Mouse (Mus musculus) midbrain, embryonic 10.5 days (tissue): ENCODE measurements around the gene Pef1. TPM values are rescaled to one million over a fixed set of nuclear protein-coding genes. Genes with fewer than 3 reads are reported as not detected.
A peak's percentile ranks its signal among the peaks of the same experiment; 100 is the strongest.

Experiments used
- DNase-seq: peaks from one replicate; pipeline ENCODE4 v3.0.0-alpha.2; 2017; ENCODE audit warnings: low spot score
- H3K27ac ChIP-seq: fragments of 300-500 bp; sonication (generic); replicated peaks from 2 replicates; pipeline ENCODE4 v1.5.1; 2016; ENCODE audit warnings: mild to moderate bottlenecking
- H3K27me3 ChIP-seq: fragments of 300-500 bp; sonication (generic); 2 replicates; pipeline ENCODE4 v1.6.1; 2016; ENCODE audit warnings: low read depth, mild to moderate bottlenecking; ENCODE audit not compliant: poor library complexity, severe bottlenecking
- H3K36me3 ChIP-seq: fragments of 300-500 bp; sonication (generic); 2 replicates; pipeline ENCODE4 v1.6.1; 2016; ENCODE audit warnings: mild to moderate bottlenecking, moderate library complexity
- H3K4me1 ChIP-seq: fragments of 300-500 bp; sonication (generic); 2 replicates; pipeline ENCODE4 v1.6.1; 2016
- H3K4me3 ChIP-seq: fragments of 300-500 bp; sonication (generic); 2 replicates; pipeline ENCODE4 v1.5.1; 2016; ENCODE audit warnings: mild to moderate bottlenecking, moderate library complexity
- H3K9me3 ChIP-seq: fragments of 300-500 bp; sonication (generic); replicated peaks from 2 replicates; pipeline ENCODE4 v1.6.1; 2016; ENCODE audit warnings: mild to moderate bottlenecking
- WGBS: fragments of 180-500 bp; shearing (Covaris S2); methylation state at CpG from one replicate; pipeline ENCODE4 v1.1.7; 2016; 5-methylcytosine and 5-hydroxymethylcytosine counted together
- polyA plus RNA-seq: library from polyadenylated mRNA; unstranded; fragments of >200 nt; fragmentation: Nextera tagmentation; extraction: Ambion mirVana; gene quantifications from 2 replicates; pipeline ENCODE4 v1.2.1, GENCODE M21; 2016

Gene Pef1
- polyA plus RNA-seq = 74.0 and 76.9 TPM in 2 replicates

DNA sequence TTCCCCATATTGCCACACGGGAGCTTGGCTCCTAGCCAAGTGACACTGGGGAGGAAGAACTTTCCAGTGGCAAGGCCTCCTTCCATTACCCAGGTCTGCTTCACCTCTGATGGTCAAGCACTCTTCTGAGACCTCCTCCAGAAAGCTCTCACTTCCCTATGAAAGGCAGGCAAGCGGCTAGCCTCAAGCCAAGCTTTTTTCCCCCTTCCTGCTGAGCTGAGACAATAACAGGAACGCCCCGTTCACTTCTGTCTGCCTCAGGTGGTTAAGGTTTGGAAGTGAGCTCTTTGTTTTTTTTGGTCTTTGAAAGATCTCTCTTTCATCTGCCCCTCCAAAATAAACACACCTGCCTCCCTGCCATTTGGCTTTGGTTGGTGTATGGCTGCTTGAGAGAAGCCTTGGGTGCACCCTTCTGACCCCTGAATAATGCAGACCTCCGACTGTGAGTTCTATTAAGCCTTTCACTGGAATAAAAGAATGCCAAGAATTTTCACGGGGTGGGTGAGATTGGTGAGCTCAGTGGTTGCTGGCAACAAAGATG lies at the start of gene Pef1:
Pef1 (plus strand) TSS at position 448 of the 541 bp plus-strand sequence.
- no peak for DNase-seq
- Histone ChIP-seq H3K27ac (no peak within 1 kb of the TSS), H3K4me3 (no peak within 1 kb of the TSS), H3K4me1 (peaks cover 31% of the 10 kb centered on the region), H3K9me3 (0 out of 2 replicates have a peak, but pooled peaks cover 5% of the 10 kb centered on the region), H3K36me3 (no peaks in the 10 kb centered on the region), H3K27me3 (no peaks in the 10 kb centered on the region)
- WGBS = 5% methylated on average over 6 of the region's 6 CpGs

DNA sequence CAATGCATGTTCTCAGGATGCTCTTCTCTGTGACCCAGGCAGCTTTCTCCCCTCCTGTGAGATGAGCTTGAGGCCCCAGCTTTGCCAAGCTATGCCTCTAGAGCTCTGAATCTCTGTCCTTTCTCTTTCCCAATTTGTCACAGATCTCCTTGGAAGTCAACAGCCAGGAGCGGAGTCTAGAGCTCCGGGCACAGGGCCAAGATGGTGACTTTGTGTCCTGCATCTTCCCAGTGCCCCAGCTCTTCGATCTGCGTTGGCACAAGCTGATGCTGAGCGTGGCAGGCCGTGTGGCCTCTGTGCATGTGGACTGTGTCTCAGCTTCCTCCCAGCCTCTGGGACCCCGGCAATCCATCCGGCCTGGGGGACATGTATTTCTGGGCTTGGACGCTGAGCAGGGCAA lies 49.2 kb upstream of the Pef1 start:
- Histone ChIP-seq H3K27ac (no peak overlapping the region), H3K9me3 (no peaks in the 10 kb centered on the region), H3K4me3 (no peak overlapping the region), H3K27me3 (peaks cover 32% of the 10 kb centered on the region), H3K4me1 (peaks cover 25% of the 10 kb centered on the region), H3K36me3 (no peaks in the 10 kb centered on the region)
- WGBS = 92% methylated on average over 9 of the region's 9 CpGs
- DNase-seq = no peak

- DNase-seq = no peak
- Histone ChIP-seq H3K4me3 (no peak overlapping the region), H3K4me1 (peaks cover 26% of the 10 kb centered on the region), H3K27me3 (peaks cover 16% of the 10 kb centered on the region; the same call in 1 of the 2 replicates), H3K27ac (no peak overlapping the region), H3K9me3 (no peaks in the 10 kb centered on the region), H3K36me3 (no peaks in the 10 kb centered on the region)
- WGBS = 50% methylated on average over 1 of the region's 1 CpGs
These were observed 47.6 kb upstream of the Pef1 start for GRCm38 (mm10) chr4:130054727-130055126.

- peak overlapping the region; percentile 63 for H3K27ac ChIP-seq
- WGBS = 87% methylated on average over 14 of the region's 14 CpGs
- DNase-seq = no peak
- H3K4me1 ChIP-seq = peaks cover 29% of the 10 kb centered on the region
- H3K27me3 ChIP-seq = peaks cover 10% of the 10 kb centered on the region; the same call in 1 of the 2 replicates
- no peak overlapping the region for H3K4me3 ChIP-seq
- no peaks in the 10 kb centered on the region for H3K36me3 ChIP-seq
- H3K9me3 ChIP-seq = no peaks in the 10 kb centered on the region
These were observed 47.0 kb upstream of the Pef1 start for GRCm38 (mm10) chr4:130055160-130056010.

DNA sequence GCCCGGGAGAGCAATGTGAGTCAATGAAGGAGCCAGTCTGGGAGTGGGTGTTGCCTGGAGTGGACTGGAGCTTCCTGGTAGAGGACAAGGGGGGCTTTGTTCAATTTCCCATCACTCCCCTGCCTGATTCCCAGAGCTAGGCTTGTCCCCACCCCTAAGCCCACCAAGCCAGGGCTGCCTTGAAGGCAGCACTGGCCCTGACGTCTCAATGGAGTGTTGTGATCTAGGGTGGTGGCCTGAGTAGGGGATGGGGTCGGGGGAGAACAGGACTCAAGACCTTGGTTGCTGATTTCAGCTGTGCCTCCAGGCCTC lies 46.4 kb upstream of the Pef1 start:
- Histone ChIP-seq H3K27ac (peak overlapping the region; percentile 63; the same call in 1 of the 2 replicates), H3K36me3 (no peaks in the 10 kb centered on the region), H3K27me3 (peaks cover 9% of the 10 kb centered on the region; the same call in 1 of the 2 replicates), H3K4me3 (no peak overlapping the region), H3K4me1 (peaks cover 34% of the 10 kb centered on the region), H3K9me3 (no peaks in the 10 kb centered on the region)
- DNase-seq = no peak
- 58% methylated on average over 3 of the region's 3 CpGs for WGBS

- H3K27me3 ChIP-seq = peaks cover 9% of the 10 kb centered on the region; the same call in 1 of the 2 replicates
- H3K27ac ChIP-seq = peak overlapping the region; percentile 63; the same call in 1 of the 2 replicates
- H3K9me3 ChIP-seq = no peaks in the 10 kb centered on the region
- 42% methylated on average over 3 of the region's 3 CpGs for WGBS
- DNase-seq = no peak
- H3K4me1 ChIP-seq = peaks cover 36% of the 10 kb centered on the region
- no peak overlapping the region for H3K4me3 ChIP-seq
- no peaks in the 10 kb centered on the region for H3K36me3 ChIP-seq
These were observed 45.9 kb upstream of the Pef1 start for GRCm38 (mm10) chr4:130056471-130056870.

GRCm38 (mm10) chr4:130060937-130061336 lies 41.4 kb upstream of the Pef1 start:
- no peak overlapping the region for H3K27ac ChIP-seq
- no peaks in the 10 kb centered on the region for H3K36me3 ChIP-seq
- H3K9me3 ChIP-seq = no peaks in the 10 kb centered on the region
- no peak overlapping the region for H3K4me3 ChIP-seq
- peaks cover 26% of the 10 kb centered on the region for H3K4me1 ChIP-seq
- DNase-seq = no peak
- H3K27me3 ChIP-seq = no peaks in the 10 kb centered on the region

DNA sequence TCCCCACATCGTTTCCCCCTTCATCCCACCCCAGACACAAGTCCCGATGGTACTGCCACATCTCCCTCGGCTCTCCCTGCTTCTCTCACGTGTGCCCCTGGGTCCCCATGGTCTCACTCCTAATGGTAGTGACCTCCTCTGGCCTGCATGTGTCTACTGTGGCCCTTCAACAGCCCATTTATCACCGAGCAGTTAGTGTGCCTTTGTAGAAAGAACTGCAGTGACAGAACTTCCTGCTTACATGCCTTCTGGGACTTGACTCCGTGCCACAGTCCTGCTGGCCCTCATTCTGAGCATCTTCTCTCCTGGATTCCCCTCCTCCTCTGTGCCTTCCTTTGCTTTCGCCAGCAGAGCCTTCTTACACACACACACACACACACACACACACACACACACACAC lies 39.2 kb upstream of the Pef1 start:
- H3K36me3 ChIP-seq = no peaks in the 10 kb centered on the region
- H3K9me3 ChIP-seq = no peaks in the 10 kb centered on the region
- no peaks in the 10 kb centered on the region for H3K27me3 ChIP-seq
- no peak overlapping the region for H3K4me3 ChIP-seq
- no peak for DNase-seq
- WGBS = 82% methylated on average over 7 of the region's 7 CpGs
- H3K27ac ChIP-seq = no peak overlapping the region
- H3K4me1 ChIP-seq = peaks cover 20% of the 10 kb centered on the region

DNA sequence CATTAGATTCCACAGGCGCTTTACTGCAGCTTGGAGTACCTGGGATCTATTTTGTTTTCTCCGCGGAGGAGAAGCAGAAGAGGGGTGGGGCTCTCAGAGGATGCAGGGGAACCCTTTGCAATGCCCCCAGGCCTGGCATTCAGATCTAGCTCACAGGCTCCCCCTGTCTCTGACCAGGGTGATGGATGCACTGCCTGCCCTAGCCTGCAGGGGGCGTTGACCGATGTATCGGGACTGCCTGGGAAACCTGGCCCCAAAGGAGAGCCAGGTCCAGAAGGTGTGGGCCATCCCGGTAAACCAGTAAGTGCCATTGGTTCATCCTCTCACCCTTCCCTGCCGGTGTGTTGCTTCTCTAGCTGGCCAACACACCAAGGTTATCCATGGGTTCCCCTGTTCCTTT lies 35.5 kb upstream of the Pef1 start:
- 14% methylated on average over 8 of the region's 8 CpGs for WGBS
- DNase-seq = peak; percentile 30
- Histone ChIP-seq H3K9me3 (no peaks in the 10 kb centered on the region), H3K27me3 (no peaks in the 10 kb centered on the region), H3K4me3 (no peak overlapping the region), H3K36me3 (no peaks in the 10 kb centered on the region), H3K4me1 (peaks cover 7% of the 10 kb centered on the region; the same call in 1 of the 2 replicates), H3K27ac (no peak overlapping the region)

DNA sequence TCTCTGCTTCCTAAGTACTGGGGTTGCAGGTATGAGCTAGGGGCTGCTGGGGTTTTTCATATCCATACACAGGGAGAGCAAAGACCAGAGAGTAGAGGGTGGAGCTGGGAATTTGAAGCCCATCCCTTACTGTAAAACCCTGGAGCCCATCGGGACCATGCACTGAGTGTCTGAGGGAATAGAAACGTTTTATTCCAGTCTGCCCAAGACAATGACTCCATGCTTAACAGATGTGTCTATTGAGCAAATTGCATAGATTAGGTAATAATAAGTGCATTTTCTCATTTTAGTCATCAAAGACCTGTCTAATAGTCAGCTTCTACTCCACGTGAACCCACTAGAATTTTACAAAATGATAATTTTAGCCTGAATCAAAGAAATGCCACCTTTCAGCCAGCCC lies 31.8 kb upstream of the Pef1 start:
- H3K27ac ChIP-seq = no peak overlapping the region
- no peaks in the 10 kb centered on the region for H3K9me3 ChIP-seq
- DNase-seq = no peak
- WGBS = 71% methylated on average over 3 of the region's 3 CpGs
- H3K4me3 ChIP-seq = no peak overlapping the region
- peaks cover 7% of the 10 kb centered on the region; the same call in 1 of the 2 replicates for H3K4me1 ChIP-seq
- H3K27me3 ChIP-seq = peaks cover 11% of the 10 kb centered on the region; the same call in 1 of the 2 replicates
- no peaks in the 10 kb centered on the region for H3K36me3 ChIP-seq

GRCm38 (mm10) chr4:130071758-130072157 lies 30.6 kb upstream of the Pef1 start:
- Histone ChIP-seq H3K9me3 (no peaks in the 10 kb centered on the region), H3K4me3 (no peak overlapping the region), H3K36me3 (no peaks in the 10 kb centered on the region), H3K4me1 (peaks cover 8% of the 10 kb centered on the region), H3K27ac (no peak overlapping the region), H3K27me3 (peaks cover 22% of the 10 kb centered on the region)
- WGBS = 94% methylated on average over 2 of the region's 2 CpGs
- DNase-seq = no peak

DNA sequence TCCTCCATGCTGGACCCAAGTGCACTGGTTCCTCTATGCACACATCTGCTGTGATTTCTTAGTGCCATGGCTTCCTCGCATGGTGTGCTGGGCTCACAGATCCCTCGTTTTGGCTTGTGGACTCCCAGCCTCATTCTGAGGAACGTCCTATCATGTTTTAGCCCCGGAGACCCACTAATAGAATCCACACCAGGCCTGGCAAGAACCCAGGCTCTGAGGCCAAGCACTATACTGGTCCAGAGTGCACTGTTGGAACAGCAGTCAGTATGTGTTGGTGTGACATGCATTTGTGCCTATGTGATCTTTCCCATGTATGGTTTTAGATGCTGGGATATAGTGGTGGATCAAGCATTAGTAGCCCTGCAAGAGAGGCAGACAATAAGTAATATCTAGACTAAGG lies 29.0 kb upstream of the Pef1 start:
- DNase-seq = no peak
- 86% methylated on average over 4 of the region's 4 CpGs for WGBS
- Histone ChIP-seq H3K4me1 (peaks cover 13% of the 10 kb centered on the region), H3K4me3 (no peak overlapping the region), H3K9me3 (no peaks in the 10 kb centered on the region), H3K27me3 (peaks cover 38% of the 10 kb centered on the region), H3K36me3 (no peaks in the 10 kb centered on the region), H3K27ac (no peak overlapping the region)
